Mouse (Mus musculus) Patski (cell line): ENCODE results near the gene Atp2c1. TPM values are rescaled to one million over a fixed set of nuclear protein-coding genes. Genes with fewer than 3 reads are reported as not detected.

Experiments
- ATAC-seq: fragments of 100-300 bp; one replicate; pipeline ENCODE4 v1.8.0; 2021
- CTCF ChIA-PET: fragments of 350-600 bp; sonication (Branson Sonifier 250); formaldehyde crosslinking; loops from one replicate; lab custom pipeline; 2022; ENCODE audit warnings: inconsistent platforms; lab: Charles Lee
- POLR2A ChIA-PET: fragments of 350-600 bp; sonication (Branson Sonifier 250); formaldehyde crosslinking; loops from one replicate; lab custom pipeline; 2022; ENCODE audit warnings: antibody characterized with exemption, inconsistent platforms; lab: Charles Lee
- DNase-seq: peaks from one replicate; pipeline ENCODE4 v3.0.0-alpha.2; 2011; ENCODE audit warnings: low read depth, low spot score
- H3K27me3 ChIP-seq: fragments of 371-371 bp; one replicate; pipeline ENCODE4 v1.5.1; 2021
- CTCF ChIP-seq: fragments of 100-300 bp; IDR thresholded peaks from one replicate; pipeline ENCODE4 v1.5.1; 2021
- in situ Hi-C: fragments of 300-500 bp; cut with MboI; formaldehyde crosslinking; loops from 3 replicates; pipeline ENCODE4 v1.11.1; 2018; ENCODE audit warnings: low pct_unique_long_range_greater_than_20kb, mixed read lengths
- polyA plus RNA-seq: library from polyadenylated mRNA; unstranded; gene quantifications from one replicate; pipeline ENCODE4 v1.2.3, GENCODE M21; 2021

Atp2c1 gene
- polyA plus RNA-seq, 1 experiment from 2014 or later, result 60.1 TPM

GRCm38 (mm10) chr9:105376411-105376810 lies 150.7 kb downstream of the Atp2c1 start:
- peak; percentile 94 for ATAC-seq
- in situ Hi-C loops, result loop anchor here (25.0 kb wide), 1 partner anchor 314 kb away; the partner anchor contains the start of gene Mrpl3
- POLR2A ChIA-PET, result no interaction called here
- TF ChIP-seq CTCF, result no peak
- H3K27me3 ChIP-seq, result no peaks in the 10 kb centered on the region
- DNase-seq, result peak; percentile 44
- CTCF ChIA-PET, result interaction anchor here (1.5 to 2.9 kb wide), 2 partner anchors 11 to 14 kb away, joined by 3 to 7 read pairs; no protein-coding TSS in a partner anchor

DNA sequence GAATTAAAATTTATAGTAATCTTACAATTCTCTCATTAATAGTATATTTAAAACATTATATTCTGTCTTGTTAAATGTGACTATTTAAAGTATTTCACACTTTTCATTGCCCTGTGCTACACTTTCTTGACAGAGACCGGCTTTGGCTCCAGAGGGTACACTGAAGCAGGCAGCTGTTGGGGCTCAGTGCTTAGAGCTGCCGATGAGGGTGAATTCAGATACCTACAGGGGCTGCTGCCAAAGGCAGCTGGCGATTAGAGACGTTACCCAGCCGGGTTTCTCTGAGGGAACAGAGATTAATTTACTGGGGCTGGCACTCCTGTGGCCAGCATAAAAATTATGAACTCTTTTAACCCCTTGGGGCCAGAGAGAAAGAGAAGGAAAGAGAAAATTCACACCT lies 152.8 kb downstream of the Atp2c1 start:
- no peak for DNase-seq
- ChIA-PET POLR2A (no interaction called here), CTCF (no interaction called here)
- in situ Hi-C loops, result no loop called here
- no peak for ATAC-seq
- no peaks in the 10 kb centered on the region for H3K27me3 ChIP-seq
- no peak for TF ChIP-seq CTCF

DNA sequence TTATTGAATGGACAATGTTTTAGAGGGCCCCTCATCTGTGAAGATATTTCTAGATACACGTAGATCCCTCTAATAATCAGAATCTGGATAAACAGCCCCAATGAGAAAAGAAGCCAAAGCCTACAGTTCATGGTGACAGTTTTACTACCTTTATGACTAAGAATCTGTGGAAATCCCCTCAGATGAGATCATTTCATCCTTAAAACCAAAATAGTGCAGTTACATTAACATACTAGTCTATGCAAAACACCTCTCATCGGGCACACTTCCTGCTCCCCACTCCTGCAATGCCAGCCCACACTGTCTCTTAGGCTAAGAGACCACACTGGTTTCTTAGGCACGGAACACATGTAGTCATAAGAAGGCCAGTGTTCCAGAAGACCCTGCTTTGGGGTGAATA lies 158.5 kb downstream of the Atp2c1 start:
- ATAC-seq (no peak), DNase-seq (no peak)
- no peaks in the 10 kb centered on the region for H3K27me3 ChIP-seq
- POLR2A ChIA-PET, result no interaction called here
- CTCF ChIA-PET, result no interaction called here
- TF ChIP-seq CTCF, result no peak
- in situ Hi-C loops, result no loop called here

- TF ChIP-seq CTCF, result no peak
- in situ Hi-C loops, result no loop called here
- no peaks in the 10 kb centered on the region for H3K27me3 ChIP-seq
- ChIA-PET POLR2A (no interaction called here), CTCF (interaction anchor here (2.3 kb wide), 1 partner anchor 11 kb away, joined by 7 read pairs; no protein-coding TSS in a partner anchor)
- ATAC-seq (no peak), DNase-seq (no peak)
Measured at GRCm38 (mm10) chr9:105366199-105366598, 160.9 kb downstream of the Atp2c1 start.

DNA sequence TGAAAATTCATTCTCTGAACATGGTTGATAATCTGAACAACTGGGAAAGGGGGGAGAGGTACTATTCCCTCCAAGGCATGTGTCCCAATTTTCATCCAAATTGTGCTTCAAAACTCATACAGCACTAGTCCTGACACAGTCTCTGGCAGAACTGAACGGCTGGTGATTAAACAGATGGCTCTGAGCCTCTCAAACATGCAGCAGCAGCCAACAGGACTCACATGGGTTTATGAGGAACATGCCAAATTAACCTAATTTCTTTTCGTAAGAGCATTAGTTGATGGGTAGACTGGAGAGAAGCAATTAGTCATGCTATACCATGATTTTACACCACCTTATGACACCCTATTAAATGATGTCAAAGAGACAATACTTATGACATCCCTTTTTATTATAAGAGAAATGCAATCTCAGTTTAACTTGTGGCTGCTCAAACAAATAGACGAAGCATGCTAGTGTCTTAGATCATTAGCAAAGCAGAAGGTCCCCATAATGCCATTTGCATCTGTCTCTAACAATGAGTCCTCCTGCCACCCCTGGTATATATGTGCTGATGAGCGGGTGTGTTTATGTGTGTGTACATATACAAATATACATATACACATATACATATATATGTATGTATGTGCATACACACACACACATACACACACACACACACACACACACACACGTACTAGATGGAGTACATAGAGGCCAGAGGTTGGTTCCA lies 163.4 kb downstream of the Atp2c1 start:
- no peak for ATAC-seq
- CTCF ChIA-PET, result no interaction called here
- in situ Hi-C loops, result no loop called here

GRCm38 (mm10) chr9:105362181-105362580 lies 164.9 kb downstream of the Atp2c1 start:
- TF ChIP-seq CTCF, result no peak
- in situ Hi-C loops, result no loop called here
- DNase-seq (no peak), ATAC-seq (no peak)
- ChIA-PET CTCF (no interaction called here), POLR2A (no interaction called here)
- H3K27me3 ChIP-seq, result no peaks in the 10 kb centered on the region

More for the DNA sequence above, 163.4 kb downstream of the Atp2c1 start:
- no peak for TF ChIP-seq CTCF
- DNase-seq, result no peak
- POLR2A ChIA-PET, result no interaction called here
- no peaks in the 10 kb centered on the region for H3K27me3 ChIP-seq

Other genes starting within 250 kb of the Atp2c1 start
- 7.4 TPM for gene Aste1, start 131.9 kb downstream of the Atp2c1 start, polyA plus RNA-seq
- gene Nek11, start 131.8 kb downstream of the Atp2c1 start, polyA plus RNA-seq, result 0.74 TPM
- 27.6 TPM for gene Pik3r4, start 115.7 kb upstream of the Atp2c1 start, polyA plus RNA-seq